Mouse (Mus musculus) thymus, postnatal 4 days (tissue): ENCODE data around the gene Sec14l1.
A peak's percentile ranks its signal among the peaks of the same experiment; 100 is the strongest.

Experiments
- DNase-seq: peaks from one replicate; pipeline ENCODE4 v3.0.0; 2021

Sec14l1 gene

GRCm38 (mm10) chr11:117131450-117131849, 16.5 kb downstream of the Sec14l1 start:
- no peak for DNase-seq

DNA sequence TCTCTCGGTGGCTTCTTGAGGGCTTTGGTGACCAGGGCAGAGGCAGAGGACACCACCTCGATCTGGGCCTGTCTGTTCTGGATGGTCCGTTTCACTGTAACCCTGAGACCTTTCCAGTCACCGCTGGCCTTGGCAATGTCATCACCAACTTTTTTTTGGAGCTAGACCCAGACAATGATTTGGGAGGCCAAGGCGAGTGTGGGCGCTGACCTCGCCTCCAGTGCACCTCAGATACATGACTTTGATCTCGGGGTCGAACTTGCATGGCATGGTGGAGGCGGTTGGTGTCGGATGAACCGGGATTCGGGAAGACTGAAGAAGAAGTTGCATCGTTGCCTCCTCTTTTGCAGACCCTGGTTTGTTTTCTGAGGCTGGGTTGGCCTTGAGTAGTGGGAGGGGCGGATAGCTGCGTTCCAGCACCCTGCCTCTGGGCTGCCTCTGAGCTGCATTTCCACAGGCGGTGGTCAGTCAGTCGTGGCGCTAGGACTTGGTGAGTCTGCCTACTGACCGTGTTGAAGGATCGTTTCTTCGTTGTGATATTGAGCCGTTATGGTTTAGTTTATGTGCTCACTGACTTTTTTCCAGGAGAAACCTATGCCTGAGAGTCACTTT, 19.9 kb downstream of the Sec14l1 start:
- no peak for DNase-seq

DNA sequence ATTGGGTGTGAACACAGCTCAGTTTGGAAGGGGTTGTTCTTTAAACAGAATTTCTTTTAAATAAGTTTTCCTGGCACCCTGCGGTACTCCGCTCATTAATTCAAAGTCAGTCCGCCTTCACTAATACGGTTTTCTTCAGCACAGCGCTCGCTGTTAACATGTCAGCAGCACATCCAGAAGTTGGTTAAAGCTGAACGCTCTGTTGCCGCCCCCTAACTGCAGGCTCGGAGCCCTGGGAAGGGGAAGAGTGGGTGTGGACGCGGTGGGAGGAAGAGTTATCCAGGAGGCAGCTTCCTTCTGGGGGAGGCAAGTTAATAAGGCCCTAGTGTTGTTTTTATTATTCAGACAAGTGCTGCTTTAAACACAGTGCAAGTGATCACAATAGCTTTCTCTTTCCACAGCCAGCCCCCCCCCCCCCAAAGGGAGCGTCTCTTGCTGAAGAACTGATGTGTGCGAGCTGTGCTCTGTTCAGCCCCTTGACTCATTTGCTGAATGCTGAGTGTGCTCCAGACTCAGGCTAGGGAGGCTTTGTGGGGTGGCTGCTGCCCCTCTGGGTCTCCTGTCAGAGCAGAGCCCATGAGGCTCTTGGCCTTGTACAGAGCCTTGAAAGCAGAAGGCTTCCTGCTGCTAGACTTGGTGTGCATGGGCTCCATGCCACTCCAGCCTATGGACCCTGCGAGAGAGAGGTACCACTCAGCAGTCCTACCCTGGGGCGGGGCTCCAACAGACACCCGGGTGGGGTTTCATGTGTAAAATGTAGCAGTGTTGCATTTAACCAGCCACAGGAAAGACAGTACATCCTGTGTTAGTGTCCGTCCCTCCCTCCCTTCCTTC, 20.7 kb downstream of the Sec14l1 start:
- no peak for DNase-seq

GRCm38 (mm10) chr11:117136880-117137279, 21.9 kb downstream of the Sec14l1 start:
- DNase-seq, result no peak

DNA sequence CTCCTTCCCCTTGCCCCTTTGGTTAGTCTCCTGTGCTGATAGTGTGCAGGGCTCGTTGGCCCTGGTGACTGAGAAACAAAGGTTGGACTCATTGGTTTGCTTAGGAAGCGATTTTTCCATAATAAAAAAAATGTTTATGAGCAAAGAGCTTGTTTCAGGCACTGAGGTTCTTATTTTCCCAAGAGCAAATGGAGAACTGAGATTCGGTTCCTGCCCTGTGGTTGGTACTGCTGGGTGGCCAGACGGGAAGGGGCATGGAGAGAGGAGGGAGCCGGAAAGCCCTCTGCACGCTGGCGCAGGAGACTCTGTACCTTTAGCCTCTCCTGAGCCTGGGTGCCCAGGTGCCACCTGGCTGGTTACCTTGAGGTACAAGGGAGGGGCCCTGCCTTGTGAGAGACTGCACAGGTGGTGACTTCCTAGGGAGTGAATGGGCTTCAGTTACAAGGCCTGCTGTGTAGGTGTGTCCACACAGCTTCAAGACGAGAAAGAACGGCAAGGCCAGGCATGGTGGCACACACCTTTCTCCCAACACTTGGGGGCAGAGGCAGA, 23.3 kb downstream of the Sec14l1 start:
- DNase-seq, result no peak

- DNase-seq, result no peak
These were observed 24.0 kb downstream of the Sec14l1 start for GRCm38 (mm10) chr11:117138795-117139463.

GRCm38 (mm10) chr11:117141376-117142001, 26.5 kb downstream of the Sec14l1 start:
- DNase-seq, result no peak

GRCm38 (mm10) chr11:117142507-117142906, 27.5 kb downstream of the Sec14l1 start:
- DNase-seq, result no peak

DNA sequence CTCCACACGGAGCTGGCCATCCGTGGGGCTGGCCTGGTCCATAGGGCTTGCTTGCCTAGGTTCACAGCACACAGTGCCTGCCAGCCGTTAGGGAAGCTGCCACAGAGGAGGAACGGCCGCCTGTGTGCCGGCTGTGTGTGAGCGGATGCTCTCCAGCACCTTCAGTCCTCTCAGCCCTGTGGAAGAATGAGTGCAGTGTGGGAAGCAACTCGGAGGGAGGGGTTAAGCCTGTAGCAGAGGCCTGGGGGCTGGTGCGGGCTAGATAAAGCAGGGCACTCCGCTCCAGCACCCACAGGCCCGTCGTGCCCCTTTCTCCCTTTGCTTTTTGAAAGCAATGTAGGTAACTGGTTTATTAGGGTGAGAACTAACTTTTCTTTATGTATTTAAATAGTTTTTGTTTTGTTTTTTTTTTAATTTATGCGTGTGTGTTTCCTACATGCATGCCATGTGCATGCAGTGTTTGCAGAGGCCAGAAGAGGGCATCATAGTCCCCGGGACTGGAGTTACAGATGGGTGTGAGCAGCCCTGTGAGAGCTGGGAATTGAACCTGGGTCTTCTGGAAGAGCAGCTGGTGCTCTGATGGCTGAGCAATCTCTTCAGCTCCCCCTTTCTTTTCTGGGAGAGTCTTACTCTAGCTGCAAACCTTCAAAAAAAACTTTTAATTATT, 30.6 kb downstream of the Sec14l1 start:
- peak; percentile 49 for DNase-seq

GRCm38 (mm10) chr11:117146118-117146506, 31.1 kb downstream of the Sec14l1 start:
- DNase-seq, result no peak

DNA sequence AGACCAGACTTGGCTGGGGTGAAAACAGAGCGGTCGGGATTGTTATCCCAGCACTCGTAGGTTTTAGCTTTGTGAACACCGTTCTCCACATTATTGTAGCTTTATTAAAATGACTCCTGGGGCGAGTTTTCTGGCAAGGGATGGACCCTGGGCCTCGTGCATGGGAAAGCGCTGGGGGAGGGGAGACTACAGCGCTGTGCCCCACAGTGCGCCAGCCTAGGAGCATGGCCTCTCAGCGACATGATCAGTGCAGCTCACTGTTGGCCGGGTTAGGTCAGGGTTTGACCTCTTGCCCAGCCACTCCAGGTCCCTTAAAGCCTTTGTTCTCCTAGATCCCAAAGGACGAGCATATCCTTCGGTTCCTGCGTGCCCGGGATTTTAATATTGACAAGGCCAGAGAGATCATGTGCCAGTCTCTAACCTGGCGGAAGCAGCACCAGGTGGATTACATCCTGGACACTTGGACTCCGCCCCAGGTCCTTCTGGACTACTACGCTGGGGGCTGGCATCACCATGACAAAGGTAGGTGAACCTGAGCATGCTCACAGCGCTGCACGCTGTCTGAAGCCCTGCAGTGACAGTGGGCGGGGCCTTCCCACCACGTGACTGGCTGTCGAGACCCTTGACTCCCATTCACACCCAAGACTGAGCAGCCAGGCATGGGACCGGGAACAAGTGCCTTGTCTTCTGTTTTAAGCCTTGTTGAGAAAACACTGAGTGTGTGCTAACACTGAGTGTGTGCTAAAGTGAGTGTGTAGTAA, 32.0 kb downstream of the Sec14l1 start:
- no peak for DNase-seq

DNA sequence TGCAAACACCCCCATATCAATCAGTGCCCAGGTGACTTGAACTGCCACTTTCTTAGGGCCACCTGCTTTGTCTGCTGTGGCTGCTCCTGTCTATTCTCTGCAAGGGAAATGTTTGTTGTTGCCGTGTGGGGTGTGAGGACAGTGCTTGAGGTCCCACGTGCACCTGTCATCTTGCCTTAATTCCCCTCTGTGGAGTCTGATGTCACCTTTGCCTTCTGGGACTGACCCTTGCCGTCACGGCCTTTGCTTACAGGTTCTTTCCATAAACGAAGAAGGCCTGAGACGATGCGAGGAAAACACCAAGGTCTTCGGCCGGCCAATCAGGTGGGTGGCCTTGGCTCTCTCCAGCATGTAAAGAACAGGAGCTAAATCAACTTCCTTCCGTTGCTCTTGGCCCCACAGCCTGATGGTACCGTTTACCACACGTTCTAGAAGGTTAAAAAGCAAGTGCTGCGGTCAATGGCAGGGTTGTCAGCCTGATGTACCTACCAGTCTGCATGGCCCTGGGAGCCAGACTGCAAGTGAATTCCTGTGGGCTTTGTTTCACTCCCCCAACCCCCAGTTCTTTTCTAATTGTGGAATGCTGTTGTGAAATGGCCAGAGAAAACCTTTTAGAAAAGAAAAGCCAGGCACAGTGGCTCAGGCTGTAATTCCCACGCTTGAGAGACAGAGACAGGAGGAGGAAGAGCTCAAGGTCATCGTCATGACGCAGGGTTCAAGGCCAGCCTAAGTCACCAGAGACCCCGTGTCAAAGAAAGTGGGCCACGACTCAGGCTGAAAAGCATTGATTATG, 34.1 kb downstream of the Sec14l1 start:
- DNase-seq, result no peak

DNA sequence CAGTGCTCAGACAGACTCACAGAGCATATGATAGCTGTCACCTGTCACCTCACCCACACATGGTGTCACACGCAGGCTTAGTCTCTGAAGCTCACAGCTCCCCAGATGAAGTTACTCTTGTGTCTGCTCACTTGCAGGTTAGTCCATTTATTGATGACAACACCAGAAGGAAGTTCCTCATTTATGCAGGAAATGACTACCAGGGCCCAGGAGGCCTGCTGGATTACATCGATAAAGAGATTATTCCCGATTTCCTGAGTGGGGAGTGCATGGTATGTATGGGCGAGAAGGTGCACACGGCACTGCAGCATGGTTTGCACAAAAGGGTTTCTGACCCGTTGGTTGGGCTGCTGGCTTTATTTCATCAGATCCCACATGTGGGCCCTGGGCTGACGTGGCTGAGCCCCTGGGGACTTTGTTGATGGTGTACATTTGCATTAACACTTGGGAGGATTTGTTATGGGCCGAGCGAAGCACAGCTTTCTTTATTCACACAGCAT, 35.5 kb downstream of the Sec14l1 start:
- no peak for DNase-seq

DNA sequence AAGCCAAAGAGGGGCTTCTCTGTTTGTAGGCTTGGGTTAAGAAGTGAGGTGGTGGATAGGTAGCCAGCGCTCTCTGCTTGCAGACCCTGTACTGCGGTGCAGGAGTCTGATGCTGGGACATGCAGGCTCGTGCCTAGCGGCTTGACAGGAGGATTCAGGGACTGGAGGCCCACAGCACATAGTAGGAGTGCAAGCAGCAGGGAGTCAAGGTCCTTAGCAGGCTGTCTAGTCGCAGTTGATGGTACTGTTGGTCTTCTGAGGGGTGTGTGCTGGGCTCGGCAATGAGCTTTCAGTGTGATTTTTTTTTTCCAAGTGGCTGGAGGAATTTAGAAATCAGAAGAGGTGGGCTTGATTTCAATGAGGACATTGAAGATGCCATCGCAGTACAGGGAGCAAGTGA, 36.5 kb downstream of the Sec14l1 start:
- DNase-seq, result no peak

- no peak for DNase-seq
These were observed 37.6 kb downstream of the Sec14l1 start for GRCm38 (mm10) chr11:117152541-117152940.

GRCm38 (mm10) chr11:117153553-117153952, 38.6 kb downstream of the Sec14l1 start:
- DNase-seq, result no peak

GRCm38 (mm10) chr11:117154088-117154815, 39.3 kb downstream of the Sec14l1 start:
- no peak for DNase-seq

DNA sequence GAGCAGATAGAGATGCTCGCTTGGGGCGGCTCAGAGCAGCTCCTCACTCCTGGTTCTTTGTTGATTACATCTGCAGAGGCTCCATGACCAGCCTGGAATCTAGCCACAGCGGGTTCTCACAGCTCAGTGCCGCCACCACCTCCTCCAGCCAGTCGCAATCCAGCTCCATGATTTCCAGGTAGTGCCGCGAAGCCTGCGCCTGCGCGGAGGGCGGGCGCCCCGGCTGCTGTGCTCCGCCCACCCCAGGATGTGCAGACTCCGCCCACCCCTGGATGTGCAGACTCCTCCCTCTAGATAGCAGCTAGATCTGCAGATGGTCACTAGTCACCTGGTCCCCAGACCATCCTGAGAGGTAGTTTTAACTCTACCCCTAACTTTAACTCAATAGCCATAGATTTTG, 41.8 kb downstream of the Sec14l1 start:
- peak; percentile 42 for DNase-seq

DNA sequence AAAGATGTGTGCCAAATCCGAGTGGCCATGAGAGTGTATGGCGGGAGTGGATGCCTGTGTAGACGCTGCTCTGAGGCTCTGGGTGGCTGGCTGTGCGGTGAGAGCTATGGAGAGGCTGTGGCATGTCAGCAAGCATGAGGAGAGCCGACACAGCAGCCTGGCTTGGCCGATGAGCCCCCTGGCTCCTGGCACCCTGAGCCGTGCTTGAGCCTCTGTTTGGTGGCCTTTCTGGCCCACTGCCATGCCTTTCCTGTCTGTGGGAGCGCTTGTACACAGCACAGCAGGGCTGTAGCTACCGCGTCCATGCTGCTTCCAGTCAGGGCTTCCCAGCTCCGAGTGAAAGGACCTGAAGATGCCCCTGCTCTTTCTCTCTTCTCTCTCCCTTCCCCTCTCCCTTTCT, 43.4 kb downstream of the Sec14l1 start:
- no peak for DNase-seq
